Mouse (Mus musculus): Measurements from ENCODE around the gene Gramd2.

Gramd2 gene

GRCm38 (mm10) chr9:59679678-59680533, at the start of gene Gramd2:
Gene Gramd2, plus strand, starts transcription at chr9:59680144.
- H3K27me3 ChIP-seq (ENCODE audit: control insufficient read depth, insufficient read depth, low read length, poor library complexity, severe bottlenecking): peaks cover 2% of the 10 kb centered on the region; the same call in 1 of the 2 replicates
- peak; percentile 30 for DNase-seq (ENCODE audit: low read depth, low spot score)
- peaks cover 17% of the 10 kb centered on the region for H3K36me3 ChIP-seq (ENCODE audit: control insufficient read depth, insufficient read depth, low read length, poor library complexity, severe bottlenecking)

- Histone ChIP-seq H3K36me3 (ENCODE audit: control insufficient read depth, insufficient read depth, low read length, poor library complexity, severe bottlenecking) (peaks cover 14% of the 10 kb centered on the region), H3K27me3 (ENCODE audit: control insufficient read depth, insufficient read depth, low read length, poor library complexity, severe bottlenecking) (no peaks in the 10 kb centered on the region)
- no peak for DNase-seq (ENCODE audit: low read depth, low spot score)
Measured at GRCm38 (mm10) chr9:59638372-59638771, 41.6 kb upstream of the Gramd2 start.

- H3K36me3 ChIP-seq (ENCODE audit: control insufficient read depth, insufficient read depth, low read length, poor library complexity, severe bottlenecking): peaks cover 8% of the 10 kb centered on the region
- H3K27me3 ChIP-seq (ENCODE audit: control insufficient read depth, insufficient read depth, low read length, poor library complexity, severe bottlenecking): no peaks in the 10 kb centered on the region
- no peak for DNase-seq (ENCODE audit: low read depth, low spot score)
Measured at GRCm38 (mm10) chr9:59639936-59640335, 40.0 kb upstream of the Gramd2 start.

GRCm38 (mm10) chr9:59641320-59641719, 38.6 kb upstream of the Gramd2 start:
- Histone ChIP-seq H3K36me3 (ENCODE audit: control insufficient read depth, insufficient read depth, low read length, poor library complexity, severe bottlenecking) (peaks cover 7% of the 10 kb centered on the region), H3K27me3 (ENCODE audit: control insufficient read depth, insufficient read depth, low read length, poor library complexity, severe bottlenecking) (no peaks in the 10 kb centered on the region)
- DNase-seq (ENCODE audit: low read depth, low spot score): no peak

GRCm38 (mm10) chr9:59649911-59650310, 30.0 kb upstream of the Gramd2 start:
- Histone ChIP-seq H3K36me3 (ENCODE audit: control insufficient read depth, insufficient read depth, low read length, poor library complexity, severe bottlenecking) (peaks cover 13% of the 10 kb centered on the region), H3K27me3 (ENCODE audit: control insufficient read depth, insufficient read depth, low read length, poor library complexity, severe bottlenecking) (no peaks in the 10 kb centered on the region)
- DNase-seq (ENCODE audit: low read depth, low spot score): no peak

- Histone ChIP-seq H3K27me3 (ENCODE audit: control insufficient read depth, insufficient read depth, low read length, poor library complexity, severe bottlenecking) (no peaks in the 10 kb centered on the region), H3K36me3 (ENCODE audit: control insufficient read depth, insufficient read depth, low read length, poor library complexity, severe bottlenecking) (peaks cover 10% of the 10 kb centered on the region)
- DNase-seq (ENCODE audit: low read depth, low spot score): no peak
Measured at GRCm38 (mm10) chr9:59653371-59653770, 26.6 kb upstream of the Gramd2 start.

- no peak for DNase-seq (ENCODE audit: low read depth, low spot score)
- H3K27me3 ChIP-seq (ENCODE audit: control insufficient read depth, insufficient read depth, low read length, poor library complexity, severe bottlenecking): no peaks in the 10 kb centered on the region
- H3K36me3 ChIP-seq (ENCODE audit: control insufficient read depth, insufficient read depth, low read length, poor library complexity, severe bottlenecking): peaks cover 4% of the 10 kb centered on the region; the same call in 1 of the 2 replicates
Measured at GRCm38 (mm10) chr9:59654450-59654983, 25.4 kb upstream of the Gramd2 start.

GRCm38 (mm10) chr9:59655958-59656634, 23.8 kb upstream of the Gramd2 start, which contains the start of gene Pkm:
Gene Pkm, plus strand, starts transcription at chr9:59656368.
- Histone ChIP-seq H3K27me3 (ENCODE audit: control insufficient read depth, insufficient read depth, low read length, poor library complexity, severe bottlenecking) (no peaks in the 10 kb centered on the region), H3K36me3 (ENCODE audit: control insufficient read depth, insufficient read depth, low read length, poor library complexity, severe bottlenecking) (no peaks in the 10 kb centered on the region; the same call in 1 of the 2 replicates)
- DNase-seq (ENCODE audit: low read depth, low spot score): peak; percentile 100

GRCm38 (mm10) chr9:59656635-59657617, 23.0 kb upstream of the Gramd2 start:
- no peaks in the 10 kb centered on the region; the same call in 1 of the 2 replicates for H3K36me3 ChIP-seq (ENCODE audit: control insufficient read depth, insufficient read depth, low read length, poor library complexity, severe bottlenecking)
- no peaks in the 10 kb centered on the region for H3K27me3 ChIP-seq (ENCODE audit: control insufficient read depth, insufficient read depth, low read length, poor library complexity, severe bottlenecking)
- DNase-seq (ENCODE audit: low read depth, low spot score): peak; percentile 80

GRCm38 (mm10) chr9:59658146-59658545, 21.8 kb upstream of the Gramd2 start:
- no peaks in the 10 kb centered on the region for H3K27me3 ChIP-seq (ENCODE audit: control insufficient read depth, insufficient read depth, low read length, poor library complexity, severe bottlenecking)
- no peaks in the 10 kb centered on the region; the same call in 1 of the 2 replicates for H3K36me3 ChIP-seq (ENCODE audit: control insufficient read depth, insufficient read depth, low read length, poor library complexity, severe bottlenecking)
- no peak for DNase-seq (ENCODE audit: low read depth, low spot score)

GRCm38 (mm10) chr9:59659036-59660026, 20.6 kb upstream of the Gramd2 start:
- H3K36me3 ChIP-seq (ENCODE audit: control insufficient read depth, insufficient read depth, low read length, poor library complexity, severe bottlenecking): peaks cover 3% of the 10 kb centered on the region; the same call in 1 of the 2 replicates
- no peaks in the 10 kb centered on the region for H3K27me3 ChIP-seq (ENCODE audit: control insufficient read depth, insufficient read depth, low read length, poor library complexity, severe bottlenecking)
- peak; percentile 89 for DNase-seq (ENCODE audit: low read depth, low spot score)

- H3K36me3 ChIP-seq (ENCODE audit: control insufficient read depth, insufficient read depth, low read length, poor library complexity, severe bottlenecking): peaks cover 3% of the 10 kb centered on the region; the same call in 1 of the 2 replicates
- no peak for DNase-seq (ENCODE audit: low read depth, low spot score)
- no peaks in the 10 kb centered on the region for H3K27me3 ChIP-seq (ENCODE audit: control insufficient read depth, insufficient read depth, low read length, poor library complexity, severe bottlenecking)
Measured at GRCm38 (mm10) chr9:59660421-59660820, 19.5 kb upstream of the Gramd2 start.

- H3K27me3 ChIP-seq (ENCODE audit: control insufficient read depth, insufficient read depth, low read length, poor library complexity, severe bottlenecking): no peaks in the 10 kb centered on the region
- no peak for DNase-seq (ENCODE audit: low read depth, low spot score)
- H3K36me3 ChIP-seq (ENCODE audit: control insufficient read depth, insufficient read depth, low read length, poor library complexity, severe bottlenecking): peaks cover 8% of the 10 kb centered on the region; the same call in 1 of the 2 replicates
Measured at GRCm38 (mm10) chr9:59661298-59661975, 18.5 kb upstream of the Gramd2 start.
